Mouse (Mus musculus) midbrain, embryonic 10.5 days (tissue): Measurements from ENCODE around the gene Gm9945. TPM values are rescaled to one million over a fixed set of nuclear protein-coding genes. Genes with fewer than 3 reads are reported as not detected.

Source experiments
- DNase-seq: peaks from one replicate; pipeline ENCODE4 v3.0.0-alpha.2; 2017; ENCODE audit warnings: low spot score
- H3K27ac ChIP-seq: fragments of 300-500 bp; sonication (generic); replicated peaks from 2 replicates; pipeline ENCODE4 v1.5.1; 2016; ENCODE audit warnings: mild to moderate bottlenecking
- H3K27me3 ChIP-seq: fragments of 300-500 bp; sonication (generic); 2 replicates; pipeline ENCODE4 v1.6.1; 2016; ENCODE audit warnings: low read depth, mild to moderate bottlenecking; ENCODE audit not compliant: poor library complexity, severe bottlenecking
- H3K36me3 ChIP-seq: fragments of 300-500 bp; sonication (generic); 2 replicates; pipeline ENCODE4 v1.6.1; 2016; ENCODE audit warnings: mild to moderate bottlenecking, moderate library complexity
- H3K4me1 ChIP-seq: fragments of 300-500 bp; sonication (generic); 2 replicates; pipeline ENCODE4 v1.6.1; 2016
- H3K4me3 ChIP-seq: fragments of 300-500 bp; sonication (generic); 2 replicates; pipeline ENCODE4 v1.5.1; 2016; ENCODE audit warnings: mild to moderate bottlenecking, moderate library complexity
- H3K9me3 ChIP-seq: fragments of 300-500 bp; sonication (generic); replicated peaks from 2 replicates; pipeline ENCODE4 v1.6.1; 2016; ENCODE audit warnings: mild to moderate bottlenecking
- WGBS: fragments of 180-500 bp; shearing (Covaris S2); methylation state at CpG from one replicate; pipeline ENCODE4 v1.1.7; 2016; 5-methylcytosine and 5-hydroxymethylcytosine counted together
- polyA plus RNA-seq: library from polyadenylated mRNA; unstranded; fragments of >200 nt; fragmentation: Nextera tagmentation; extraction: Ambion mirVana; gene quantifications from 2 replicates; pipeline ENCODE4 v1.2.1, GENCODE M21; 2016

The Gm9945 gene
- polyA plus RNA-seq, 1 experiment from 2014 or later, result not detected

GRCm38 (mm10) chr11:53505026-53505663 lies 25.2 kb downstream of the Gm9945 start:
- WGBS, result 66% methylated on average over 5 of the region's 5 CpGs
- peaks cover 59% of the 10 kb centered on the region for H3K27me3 ChIP-seq
- no peak for DNase-seq
- peaks cover 20% of the 10 kb centered on the region for H3K4me1 ChIP-seq
- H3K27ac ChIP-seq, result no peak overlapping the region
- H3K36me3 ChIP-seq, result no peaks in the 10 kb centered on the region
- no peak overlapping the region for H3K4me3 ChIP-seq
- no peaks in the 10 kb centered on the region for H3K9me3 ChIP-seq

GRCm38 (mm10) chr11:53507098-53507805 lies 27.3 kb downstream of the Gm9945 start:
- 92% methylated on average over 9 of the region's 9 CpGs for WGBS
- Histone ChIP-seq H3K4me3 (no peak overlapping the region), H3K27ac (no peak overlapping the region), H3K4me1 (peaks cover 12% of the 10 kb centered on the region; the same call in 1 of the 2 replicates), H3K27me3 (peaks cover 46% of the 10 kb centered on the region), H3K36me3 (no peaks in the 10 kb centered on the region), H3K9me3 (no peaks in the 10 kb centered on the region)
- DNase-seq, result no peak

GRCm38 (mm10) chr11:53508152-53508551 lies 28.2 kb downstream of the Gm9945 start:
- no peak for DNase-seq
- no peaks in the 10 kb centered on the region for H3K9me3 ChIP-seq
- no peaks in the 10 kb centered on the region for H3K36me3 ChIP-seq
- 84% methylated on average over 7 of the region's 7 CpGs for WGBS
- peaks cover 37% of the 10 kb centered on the region for H3K27me3 ChIP-seq
- no peak overlapping the region for H3K27ac ChIP-seq
- peaks cover 12% of the 10 kb centered on the region; the same call in 1 of the 2 replicates for H3K4me1 ChIP-seq
- H3K4me3 ChIP-seq, result no peak overlapping the region

- no peak for DNase-seq
- 65% methylated on average over 3 of the region's 3 CpGs for WGBS
- peaks cover 12% of the 10 kb centered on the region; the same call in 1 of the 2 replicates for H3K4me1 ChIP-seq
- no peak overlapping the region for H3K27ac ChIP-seq
- H3K27me3 ChIP-seq, result peaks cover 32% of the 10 kb centered on the region
- no peak overlapping the region for H3K4me3 ChIP-seq
- no peaks in the 10 kb centered on the region for H3K36me3 ChIP-seq
- no peaks in the 10 kb centered on the region for H3K9me3 ChIP-seq
These were observed 28.6 kb downstream of the Gm9945 start for GRCm38 (mm10) chr11:53508591-53508990.

GRCm38 (mm10) chr11:53510351-53510750 lies 30.4 kb downstream of the Gm9945 start:
- no peak overlapping the region for H3K4me3 ChIP-seq
- no peaks in the 10 kb centered on the region for H3K36me3 ChIP-seq
- DNase-seq, result no peak
- no peak overlapping the region for H3K27ac ChIP-seq
- H3K4me1 ChIP-seq, result 0 out of 2 replicates have a peak, but pooled peaks cover 5% of the 10 kb centered on the region
- 80% methylated on average over 5 of the region's 5 CpGs for WGBS
- no peaks in the 10 kb centered on the region for H3K9me3 ChIP-seq
- H3K27me3 ChIP-seq, result peaks cover 25% of the 10 kb centered on the region

- 72% methylated on average over 8 of the region's 8 CpGs for WGBS
- Histone ChIP-seq H3K9me3 (no peaks in the 10 kb centered on the region), H3K27ac (no peak overlapping the region), H3K36me3 (no peaks in the 10 kb centered on the region), H3K27me3 (peaks cover 33% of the 10 kb centered on the region), H3K4me1 (peaks cover 39% of the 10 kb centered on the region), H3K4me3 (no peak overlapping the region)
- no peak for DNase-seq
These were observed 37.0 kb downstream of the Gm9945 start for GRCm38 (mm10) chr11:53516775-53517627.

- peaks cover 48% of the 10 kb centered on the region for H3K4me1 ChIP-seq
- H3K27me3 ChIP-seq, result peaks cover 33% of the 10 kb centered on the region
- H3K27ac ChIP-seq, result no peak overlapping the region
- H3K9me3 ChIP-seq, result no peaks in the 10 kb centered on the region
- no peaks in the 10 kb centered on the region for H3K36me3 ChIP-seq
- WGBS, result 58% methylated on average over 5 of the region's 5 CpGs
- no peak for DNase-seq
- 0 out of 2 replicates have a peak overlapping the region, but pooled peaks have one; percentile 79 for H3K4me3 ChIP-seq
These were observed 38.8 kb downstream of the Gm9945 start for GRCm38 (mm10) chr11:53518759-53519158.

GRCm38 (mm10) chr11:53519207-53520121 lies 39.5 kb downstream of the Gm9945 start, which contains the start of gene Sept8:
TSS of gene Sept8 (plus strand) at chr11:53519257.
- H3K9me3 ChIP-seq, result no peaks in the 10 kb centered on the region
- peaks cover 55% of the 10 kb centered on the region for H3K4me1 ChIP-seq
- no peaks in the 10 kb centered on the region for H3K36me3 ChIP-seq
- H3K27ac ChIP-seq, result peak within 1 kb of the TSS; percentile 88
- peaks cover 33% of the 10 kb centered on the region for H3K27me3 ChIP-seq
- 4% methylated on average over 79 of the region's 79 CpGs for WGBS
- peak; percentile 71 for DNase-seq
- H3K4me3 ChIP-seq, result peak within 1 kb of the TSS; percentile 79

- Histone ChIP-seq H3K4me3 (peak overlapping the region; percentile 79), H3K36me3 (no peaks in the 10 kb centered on the region), H3K27ac (peak overlapping the region; percentile 88), H3K9me3 (no peaks in the 10 kb centered on the region), H3K4me1 (peaks cover 63% of the 10 kb centered on the region), H3K27me3 (peaks cover 33% of the 10 kb centered on the region)
- peak; percentile 45 for DNase-seq
- 2% methylated on average over 24 of the region's 24 CpGs for WGBS
These were observed 40.4 kb downstream of the Gm9945 start for GRCm38 (mm10) chr11:53520122-53520978.

- no peaks in the 10 kb centered on the region for H3K36me3 ChIP-seq
- H3K4me3 ChIP-seq, result peak overlapping the region; percentile 79
- H3K27me3 ChIP-seq, result peaks cover 33% of the 10 kb centered on the region
- no peak for DNase-seq
- 67% methylated on average over 16 of the region's 16 CpGs for WGBS
- no peaks in the 10 kb centered on the region for H3K9me3 ChIP-seq
- H3K4me1 ChIP-seq, result peaks cover 73% of the 10 kb centered on the region
- no peak overlapping the region for H3K27ac ChIP-seq
These were observed 41.3 kb downstream of the Gm9945 start for GRCm38 (mm10) chr11:53521120-53521820.

- Histone ChIP-seq H3K9me3 (no peaks in the 10 kb centered on the region), H3K27ac (no peak overlapping the region), H3K27me3 (peaks cover 33% of the 10 kb centered on the region), H3K4me1 (peaks cover 75% of the 10 kb centered on the region), H3K4me3 (no peak overlapping the region), H3K36me3 (no peaks in the 10 kb centered on the region)
- DNase-seq, result no peak
- WGBS, result 84% methylated on average over 7 of the region's 7 CpGs
These were observed 41.8 kb downstream of the Gm9945 start for GRCm38 (mm10) chr11:53521821-53522131.
